Mouse (Mus musculus) liver, embryonic 15.5 days (tissue): Measurements from ENCODE around the gene Rpgrip1l. TPM values are rescaled to one million over a fixed set of nuclear protein-coding genes. Genes with fewer than 3 reads are reported as not detected.
A peak's percentile ranks its signal among the peaks of the same experiment; 100 is the strongest.

ENCODE experiments used
- ATAC-seq: fragments of 200-750 bp; cut with Nextera tagmentation; 2 replicates; pipeline ENCODE4 v1.8.0; 2017; ENCODE audit warnings: moderate number of reproducible peaks, mild to moderate bottlenecking, moderate library complexity; ENCODE audit not compliant: insufficient read depth
- H3K27ac ChIP-seq: fragments of 300-500 bp; sonication (generic); replicated peaks from 2 replicates; pipeline ENCODE4 v1.5.1; 2015; ENCODE audit warnings: mild to moderate bottlenecking, inconsistent platforms
- H3K27me3 ChIP-seq: fragments of 300-500 bp; sonication (generic); 2 replicates; pipeline ENCODE4 v1.6.1; 2015; ENCODE audit warnings: mild to moderate bottlenecking, inconsistent platforms
- H3K36me3 ChIP-seq: fragments of 300-500 bp; sonication (generic); replicated peaks from 2 replicates; pipeline ENCODE4 v1.6.1; 2015; ENCODE audit warnings: moderate library complexity, mild to moderate bottlenecking, inconsistent platforms
- H3K4me1 ChIP-seq: fragments of 300-500 bp; sonication (generic); replicated peaks from 2 replicates; pipeline ENCODE4 v1.6.1; 2015; ENCODE audit warnings: inconsistent platforms
- H3K4me2 ChIP-seq: fragments of 300-500 bp; sonication (generic); 2 replicates; pipeline ENCODE4 v1.6.1; 2015; ENCODE audit warnings: moderate library complexity, mild to moderate bottlenecking, inconsistent platforms
- H3K4me3 ChIP-seq: fragments of 300-500 bp; sonication (generic); replicated peaks from 2 replicates; pipeline ENCODE4 v1.5.1; 2015; ENCODE audit warnings: mild to moderate bottlenecking, inconsistent platforms
- H3K9ac ChIP-seq: fragments of 300-500 bp; sonication (generic); 2 replicates; pipeline ENCODE4 v1.6.1; 2015; ENCODE audit warnings: moderate library complexity, mild to moderate bottlenecking, inconsistent platforms
- H3K9me3 ChIP-seq: fragments of 300-500 bp; sonication (generic); replicated peaks from 2 replicates; pipeline ENCODE4 v1.6.1; 2016; ENCODE audit warnings: inconsistent platforms
- WGBS: fragments of 180-500 bp; shearing (Covaris S2); methylation state at CpG from one replicate; pipeline ENCODE4 v1.1.7; 2015; ENCODE audit warnings: mixed read lengths; ENCODE audit not compliant: insufficient replicate concordance; 5-methylcytosine and 5-hydroxymethylcytosine counted together
- polyA plus RNA-seq: library from polyadenylated mRNA; unstranded; fragments of >200 nt; fragmentation: Nextera tagmentation; extraction: Ambion mirVana; gene quantifications from 2 replicates; pipeline ENCODE4 v1.2.1, GENCODE M21; 2015

Rpgrip1l gene
- polyA plus RNA-seq, 1 experiment from 2014 or later = 2.7 TPM

DNA sequence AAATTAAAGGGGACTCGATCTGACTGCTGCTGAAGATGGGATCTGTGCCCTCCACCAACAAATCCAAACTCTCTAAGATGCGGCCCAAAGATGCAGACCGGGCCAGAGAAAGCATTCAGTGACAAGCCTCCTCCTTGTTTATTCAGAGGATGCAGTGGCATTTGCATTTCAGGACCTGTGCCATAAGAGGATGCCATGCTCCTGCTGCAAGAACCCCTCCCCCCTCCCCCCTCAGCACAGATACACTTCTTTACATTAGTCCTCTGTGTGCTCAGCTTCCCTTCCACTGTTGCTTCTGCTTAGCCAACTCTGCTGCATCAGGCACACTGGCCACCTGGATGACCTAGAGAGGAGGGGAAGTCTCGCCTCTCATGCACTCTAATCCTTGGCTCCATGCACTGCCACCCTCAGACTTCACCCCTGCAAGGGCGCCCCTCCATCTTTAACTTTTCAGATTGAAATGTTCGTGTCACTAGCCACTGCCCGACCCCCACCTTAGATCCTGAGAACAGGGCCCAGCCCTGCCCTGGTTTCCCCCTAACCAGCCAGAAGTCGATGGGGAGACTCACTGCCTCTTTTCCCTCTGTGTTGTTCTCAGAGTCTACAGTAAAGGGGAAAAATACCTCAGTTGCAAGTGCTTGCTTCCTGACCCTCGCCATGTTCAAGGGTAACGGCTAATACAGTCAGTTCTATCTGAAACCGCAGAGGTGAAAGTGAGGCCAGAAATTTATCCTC lies 14.6 kb upstream of the Rpgrip1l start:
- Histone ChIP-seq H3K9me3 (no peaks in the 10 kb centered on the region), H3K4me2 (no peak overlapping the region), H3K36me3 (no peaks in the 10 kb centered on the region), H3K9ac (no peak overlapping the region), H3K27ac (no peak overlapping the region), H3K4me1 (peaks cover 31% of the 10 kb centered on the region), H3K27me3 (no peaks in the 10 kb centered on the region), H3K4me3 (no peak overlapping the region)
- 72% methylated on average over 11 of the region's 11 CpGs for WGBS
- ATAC-seq = no peak

DNA sequence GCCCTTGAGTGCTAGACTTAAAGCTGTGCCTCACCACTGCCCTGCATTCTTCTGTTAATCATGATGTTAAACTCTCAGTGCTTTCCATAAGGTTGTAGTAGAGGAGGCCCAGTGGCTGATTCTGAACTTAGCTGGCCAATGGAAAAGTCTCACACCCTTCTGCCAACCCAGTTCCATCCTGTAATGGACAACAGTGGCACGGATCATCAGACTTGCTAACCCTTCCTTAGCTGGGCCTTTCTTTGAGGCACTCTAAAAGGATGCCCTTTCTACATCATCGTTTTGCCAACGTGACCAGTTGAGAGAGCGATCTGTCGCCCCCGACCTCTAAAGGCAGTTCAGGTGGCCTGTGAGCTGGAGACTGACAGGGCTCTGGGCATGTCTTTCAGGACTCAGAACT lies 13.9 kb upstream of the Rpgrip1l start:
- WGBS = 81% methylated on average over 6 of the region's 6 CpGs
- H3K4me1 ChIP-seq = peaks cover 29% of the 10 kb centered on the region
- no peak overlapping the region for H3K27ac ChIP-seq
- H3K36me3 ChIP-seq = no peaks in the 10 kb centered on the region
- H3K4me3 ChIP-seq = no peak overlapping the region
- H3K27me3 ChIP-seq = no peaks in the 10 kb centered on the region
- no peak overlapping the region for H3K9ac ChIP-seq
- H3K9me3 ChIP-seq = no peaks in the 10 kb centered on the region
- H3K4me2 ChIP-seq = no peak overlapping the region
- ATAC-seq = no peak

DNA sequence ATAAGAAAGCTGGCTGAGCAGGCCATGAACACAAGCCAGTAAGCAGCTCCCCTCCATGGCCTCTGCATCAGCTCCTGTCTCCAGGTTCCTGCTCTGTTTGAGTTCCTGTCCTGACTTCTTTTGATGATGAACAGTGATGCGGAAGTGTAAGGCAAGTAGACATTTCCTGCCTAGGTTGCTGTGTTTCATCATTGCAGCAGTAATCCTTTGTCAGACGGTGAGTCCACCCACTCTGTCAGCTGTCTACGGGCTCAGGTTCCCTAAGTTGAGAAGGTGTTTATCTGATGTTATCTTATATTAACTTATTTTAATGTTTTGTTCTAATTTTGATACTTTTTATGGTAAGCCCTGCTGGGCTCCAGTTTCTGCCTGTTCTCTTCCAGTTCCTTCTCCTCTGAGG lies 13.0 kb upstream of the Rpgrip1l start:
- H3K36me3 ChIP-seq = no peaks in the 10 kb centered on the region
- no peaks in the 10 kb centered on the region for H3K27me3 ChIP-seq
- H3K4me1 ChIP-seq = peaks cover 29% of the 10 kb centered on the region
- WGBS = 36% methylated on average over 3 of the region's 3 CpGs
- H3K9ac ChIP-seq = no peak overlapping the region
- no peak overlapping the region for H3K4me2 ChIP-seq
- H3K4me3 ChIP-seq = no peak overlapping the region
- H3K9me3 ChIP-seq = no peaks in the 10 kb centered on the region
- ATAC-seq = no peak
- no peak overlapping the region for H3K27ac ChIP-seq

DNA sequence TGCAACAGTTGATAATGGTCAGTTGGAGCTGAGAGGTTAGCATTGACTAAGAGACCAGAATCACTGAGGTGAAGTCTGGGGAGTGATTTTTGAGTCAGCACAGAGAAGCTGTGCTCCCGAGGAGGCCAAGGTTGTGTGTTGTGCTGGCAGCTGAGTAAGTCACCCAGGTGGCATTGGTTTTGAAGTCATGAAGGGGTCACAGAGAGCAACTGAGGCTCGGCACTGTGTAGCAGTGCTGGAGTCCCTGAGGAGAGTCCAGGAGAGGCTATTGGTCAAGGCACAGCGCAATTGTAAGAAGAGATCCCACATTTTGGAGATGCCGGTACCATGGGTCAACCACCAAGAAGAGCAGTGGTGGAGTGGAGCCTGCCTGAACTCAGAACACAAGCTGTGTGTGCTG lies 11.9 kb upstream of the Rpgrip1l start:
- no peak overlapping the region for H3K4me2 ChIP-seq
- no peak overlapping the region for H3K4me3 ChIP-seq
- H3K27ac ChIP-seq = no peak overlapping the region
- peaks cover 20% of the 10 kb centered on the region for H3K4me1 ChIP-seq
- no peak for ATAC-seq
- H3K9ac ChIP-seq = no peak overlapping the region
- H3K36me3 ChIP-seq = no peaks in the 10 kb centered on the region
- WGBS = 79% methylated on average over 4 of the region's 4 CpGs
- no peaks in the 10 kb centered on the region for H3K9me3 ChIP-seq
- H3K27me3 ChIP-seq = no peaks in the 10 kb centered on the region

DNA sequence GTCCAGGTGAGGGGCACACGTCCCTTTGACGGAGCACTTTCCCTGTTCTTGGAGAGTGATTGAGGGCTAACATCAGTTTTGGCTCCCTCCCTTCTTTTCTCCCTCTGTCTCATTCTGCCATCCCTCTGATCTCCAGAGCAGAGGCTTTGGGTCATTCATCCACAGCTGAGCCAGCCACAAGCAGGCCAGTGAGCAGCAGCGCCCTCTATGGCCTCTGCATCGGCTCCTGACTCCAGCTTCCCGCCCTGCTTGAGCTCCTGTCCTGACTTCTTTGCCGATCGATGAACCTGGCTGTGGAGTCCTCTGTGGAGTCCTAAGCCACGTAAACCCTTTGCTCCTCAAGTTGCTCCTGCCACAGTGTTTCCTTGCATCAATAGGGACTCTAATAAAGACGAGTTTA lies 11.2 kb upstream of the Rpgrip1l start:
- 62% methylated on average over 9 of the region's 9 CpGs for WGBS
- Histone ChIP-seq H3K9me3 (no peaks in the 10 kb centered on the region), H3K27me3 (no peaks in the 10 kb centered on the region), H3K36me3 (no peaks in the 10 kb centered on the region), H3K4me3 (no peak overlapping the region), H3K9ac (no peak overlapping the region), H3K27ac (no peak overlapping the region), H3K4me2 (no peak overlapping the region), H3K4me1 (peaks cover 14% of the 10 kb centered on the region)
- 0 out of 2 replicates have a peak, but pooled peaks have one; percentile 25 for ATAC-seq

DNA sequence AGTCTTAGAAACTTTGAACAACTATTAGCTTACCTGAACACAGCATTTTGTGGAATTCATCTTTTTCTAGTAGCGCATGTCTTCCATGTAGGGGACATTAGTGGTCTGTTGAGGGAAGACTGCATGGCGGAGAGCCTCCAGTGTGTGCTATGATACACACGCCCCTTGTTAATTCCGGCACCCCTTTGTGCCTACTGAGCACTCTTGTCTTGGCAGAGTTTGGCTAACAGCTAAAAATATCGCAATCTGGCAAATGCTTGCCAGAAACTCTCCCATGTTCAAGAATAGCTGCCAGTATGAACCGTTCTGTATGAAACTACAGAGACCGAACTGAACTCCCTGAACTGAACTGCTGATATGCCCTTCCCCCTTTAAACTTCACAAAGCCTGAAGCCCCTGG lies 10.4 kb upstream of the Rpgrip1l start:
- no peak for ATAC-seq
- Histone ChIP-seq H3K4me3 (no peak overlapping the region), H3K27me3 (no peaks in the 10 kb centered on the region), H3K27ac (no peak overlapping the region), H3K36me3 (no peaks in the 10 kb centered on the region), H3K9ac (no peak overlapping the region), H3K9me3 (no peaks in the 10 kb centered on the region), H3K4me1 (0 out of 2 replicates have a peak, but pooled peaks cover 8% of the 10 kb centered on the region), H3K4me2 (no peak overlapping the region)
- WGBS = 80% methylated on average over 7 of the region's 7 CpGs

DNA sequence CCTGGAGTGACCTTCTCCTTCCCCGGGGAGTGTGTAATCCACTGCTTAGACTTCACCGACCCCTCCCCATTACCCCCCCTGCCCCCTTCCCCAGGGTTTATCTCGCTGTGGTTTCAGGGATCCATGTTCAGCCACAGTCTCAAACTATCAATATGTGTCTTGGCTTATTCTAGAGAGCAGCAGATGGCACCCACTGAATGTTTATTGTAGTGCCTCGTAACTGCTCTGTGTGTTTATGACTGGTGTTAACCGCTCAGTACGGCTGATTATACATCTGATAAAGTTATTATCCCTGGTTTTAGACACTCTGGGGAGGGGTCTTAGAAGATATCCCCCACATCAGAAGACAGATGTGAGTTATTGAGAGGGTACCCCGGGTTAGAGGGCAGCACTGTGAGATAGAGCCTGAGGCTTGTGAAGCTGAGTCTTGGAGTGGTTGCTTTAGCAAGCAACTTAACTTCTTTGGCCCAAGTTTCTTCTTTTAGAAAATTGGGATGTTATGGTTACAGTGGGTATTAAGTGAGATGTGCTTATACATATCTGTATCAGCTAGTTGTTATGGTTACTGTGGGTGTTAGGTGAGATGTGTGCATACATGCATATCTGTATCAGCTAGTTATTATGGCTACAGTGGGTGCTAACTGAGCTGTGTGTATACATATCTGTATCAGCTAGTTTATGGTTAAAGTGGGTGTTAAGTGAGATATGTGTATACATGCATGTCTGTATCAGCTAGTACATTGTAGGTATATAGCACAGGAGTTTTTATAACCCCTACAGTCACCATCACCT lies 6.1 kb upstream of the Rpgrip1l start:
- no peak overlapping the region for H3K27ac ChIP-seq
- ATAC-seq = no peak
- no peak overlapping the region for H3K4me3 ChIP-seq
- no peak overlapping the region for H3K4me2 ChIP-seq
- no peaks in the 10 kb centered on the region for H3K9me3 ChIP-seq
- peaks cover 19% of the 10 kb centered on the region for H3K4me1 ChIP-seq
- 66% methylated on average over 7 of the region's 7 CpGs for WGBS
- H3K9ac ChIP-seq = no peak overlapping the region
- no peaks in the 10 kb centered on the region for H3K27me3 ChIP-seq
- 0 out of 2 replicates have a peak, but pooled peaks cover 3% of the 10 kb centered on the region for H3K36me3 ChIP-seq

DNA sequence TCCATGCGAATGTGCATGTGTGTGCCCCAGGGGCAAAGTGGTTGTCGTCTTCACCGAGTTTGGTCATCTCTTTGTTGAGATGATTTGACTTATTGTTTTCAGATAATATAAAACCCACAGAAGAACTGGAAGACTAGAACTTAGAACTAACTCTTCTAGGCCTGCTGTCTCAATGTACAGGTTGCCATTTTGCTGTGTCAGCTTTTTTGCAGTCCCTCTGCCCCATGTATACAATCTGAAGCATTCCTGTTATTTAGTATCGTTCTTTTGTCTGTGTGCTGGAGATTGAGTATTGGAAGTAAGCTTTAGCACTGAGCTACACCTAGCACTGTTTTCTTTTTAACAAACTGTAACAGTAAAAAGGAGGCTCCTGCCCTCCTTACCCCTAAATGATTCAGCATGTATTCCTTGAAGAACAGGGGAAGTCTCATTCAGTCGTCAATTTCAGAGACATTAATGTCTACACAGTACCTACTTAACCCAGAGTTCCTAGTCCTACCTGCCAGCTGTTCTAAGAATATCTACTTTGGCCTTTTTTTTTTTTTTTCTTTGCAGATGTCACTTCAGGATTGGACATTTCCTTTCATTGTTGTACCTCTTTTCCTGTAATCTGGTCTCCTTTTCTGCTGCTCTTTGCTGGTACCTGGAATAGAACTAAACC lies 4.6 kb upstream of the Rpgrip1l start:
- Histone ChIP-seq H3K9ac (no peak overlapping the region), H3K27ac (no peak overlapping the region), H3K36me3 (0 out of 2 replicates have a peak, but pooled peaks cover 3% of the 10 kb centered on the region), H3K27me3 (no peaks in the 10 kb centered on the region), H3K4me2 (no peak overlapping the region), H3K9me3 (no peaks in the 10 kb centered on the region), H3K4me1 (peaks cover 22% of the 10 kb centered on the region), H3K4me3 (no peak overlapping the region)
- 66% methylated on average over 5 of the region's 5 CpGs for WGBS
- ATAC-seq = no peak

DNA sequence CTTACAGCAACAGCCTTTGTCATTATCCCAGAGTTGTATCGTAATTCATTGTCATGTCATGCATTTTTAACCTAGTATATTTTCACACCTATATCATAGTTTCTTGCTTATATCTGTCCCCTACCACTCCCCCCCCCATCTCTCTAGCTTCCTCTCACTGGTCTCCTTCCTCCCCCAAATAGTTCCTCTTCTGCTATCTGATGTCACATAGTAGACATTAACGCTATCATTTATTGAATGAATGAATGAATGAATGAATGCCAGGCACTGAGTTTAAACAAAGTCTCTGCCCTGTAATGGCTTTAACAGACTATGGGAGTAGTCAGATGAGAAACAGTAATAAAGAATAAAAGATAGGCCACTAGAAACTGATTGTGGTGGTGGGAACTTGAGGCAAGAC lies 720 bp downstream of the Rpgrip1l start:
- H3K36me3 ChIP-seq = 0 out of 2 replicates have a peak, but pooled peaks cover 1% of the 10 kb centered on the region
- H3K9ac ChIP-seq = peak overlapping the region; percentile 76; the same call in 1 of the 2 replicates
- peak overlapping the region; percentile 84 for H3K4me3 ChIP-seq
- peak overlapping the region; percentile 38; the same call in 1 of the 2 replicates for H3K27ac ChIP-seq
- H3K27me3 ChIP-seq = no peaks in the 10 kb centered on the region
- 26% methylated on average over 2 of the region's 2 CpGs for WGBS
- no peaks in the 10 kb centered on the region for H3K9me3 ChIP-seq
- peak overlapping the region; percentile 79 for H3K4me2 ChIP-seq
- H3K4me1 ChIP-seq = peaks cover 29% of the 10 kb centered on the region
- ATAC-seq = no peak

DNA sequence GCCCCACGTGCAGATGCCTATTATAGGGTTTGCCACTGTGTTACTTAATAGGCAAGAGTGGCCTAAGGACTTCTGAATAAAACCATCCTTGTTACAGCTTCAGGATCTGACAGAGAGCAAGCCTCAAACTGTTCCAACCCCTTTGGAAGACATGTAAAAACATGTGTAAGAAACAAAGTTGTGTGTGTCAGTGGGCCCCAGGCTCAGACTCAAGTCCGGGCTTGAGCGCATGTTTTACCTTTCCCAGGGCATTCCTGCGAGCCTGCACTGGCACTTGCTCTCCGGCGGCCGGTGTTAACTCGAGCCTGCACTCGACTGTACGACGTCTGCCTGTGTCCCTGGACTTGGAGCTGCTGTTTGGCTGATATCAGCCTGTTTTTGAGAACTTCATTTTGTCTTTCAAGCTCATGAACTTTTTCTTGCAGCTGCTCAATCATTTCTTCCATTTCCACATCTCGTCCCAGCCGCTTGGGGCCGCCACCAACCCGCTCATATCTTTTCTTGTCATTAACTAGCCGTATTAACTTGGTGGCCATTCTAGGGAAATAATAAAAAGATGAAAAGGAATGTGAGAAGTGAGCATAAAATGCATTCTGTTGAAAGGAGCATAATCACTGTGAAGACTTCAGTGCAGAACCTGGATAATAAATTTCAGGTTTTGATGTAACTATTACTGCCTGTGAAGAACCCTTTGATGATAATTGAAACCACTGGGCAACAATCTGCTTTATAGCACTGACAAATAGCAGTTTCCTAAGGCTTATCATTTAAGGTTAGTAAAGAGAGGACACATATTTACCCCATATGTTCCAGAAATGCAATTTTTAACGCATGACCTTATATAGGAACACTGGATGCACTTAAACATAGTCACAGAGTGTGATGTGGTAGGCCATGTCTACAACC lies 8.3 kb downstream of the Rpgrip1l start:
- no peak overlapping the region for H3K27ac ChIP-seq
- 79% methylated on average over 17 of the region's 17 CpGs for WGBS

More for the DNA sequence above, 8.3 kb downstream of the Rpgrip1l start:
- H3K9me3 ChIP-seq = no peaks in the 10 kb centered on the region
- no peak for ATAC-seq
- H3K36me3 ChIP-seq = no peaks in the 10 kb centered on the region
- H3K4me2 ChIP-seq = no peak overlapping the region
- no peaks in the 10 kb centered on the region for H3K4me1 ChIP-seq
- H3K4me3 ChIP-seq = no peak overlapping the region
- no peaks in the 10 kb centered on the region for H3K27me3 ChIP-seq
- H3K9ac ChIP-seq = no peak overlapping the region
